Mouse (Mus musculus): ENCODE results near the gene Cyp2c29. TPM values are rescaled to one million over a fixed set of nuclear protein-coding genes. Genes with fewer than 3 reads are reported as not detected.
"Not testable (repeated sequence)": the region's sequence is repeated elsewhere in the genome, so short reads cannot be mapped to it uniquely, and the experiment has no call there.

The Cyp2c29 gene
- total RNA-seq (2017) = not detected in 2 replicates

- ATAC-seq (ENCODE audit: extremely low read depth, insufficient number of reproducible peaks, low FRiP score, poor library complexity, severe bottlenecking) = not testable (repeated sequence)
Observed at GRCm38 (mm10) chr19:39269105-39269504, at the start of gene Cyp2c29. Cyp2c29 (plus strand) TSS chr19:39269405.

GRCm38 (mm10) chr19:39267036-39267435 is 2.2 kb upstream of the Cyp2c29 start:
- not testable (repeated sequence) for ATAC-seq (ENCODE audit: extremely low read depth, insufficient number of reproducible peaks, low FRiP score, poor library complexity, severe bottlenecking)

- no peak for ATAC-seq (ENCODE audit: extremely low read depth, insufficient number of reproducible peaks, low FRiP score, poor library complexity, severe bottlenecking)
Observed at GRCm38 (mm10) chr19:39282801-39283200, 13.6 kb downstream of the Cyp2c29 start.

GRCm38 (mm10) chr19:39285637-39286036 is 16.4 kb downstream of the Cyp2c29 start:
- no peak for ATAC-seq (ENCODE audit: extremely low read depth, insufficient number of reproducible peaks, low FRiP score, poor library complexity, severe bottlenecking)

GRCm38 (mm10) chr19:39286825-39287224 is 17.6 kb downstream of the Cyp2c29 start:
- ATAC-seq (ENCODE audit: extremely low read depth, insufficient number of reproducible peaks, low FRiP score, poor library complexity, severe bottlenecking) = no peak

- no peak for ATAC-seq (ENCODE audit: extremely low read depth, insufficient number of reproducible peaks, low FRiP score, poor library complexity, severe bottlenecking)
Observed at GRCm38 (mm10) chr19:39288978-39289377, 19.8 kb downstream of the Cyp2c29 start.

Other genes starting within 250 kb of the Cyp2c29 start
- gene Cyp2c65, start 208.4 kb upstream of the Cyp2c29 start, total RNA-seq (2017) = not detected in 2 replicates
- not detected in 2 replicates for gene Cyp2c66, start 155.5 kb upstream of the Cyp2c29 start, total RNA-seq (2017)
- not detected in 2 replicates for gene Cyp2c38, start 193.7 kb downstream of the Cyp2c29 start, total RNA-seq (2017)
- not detected in 2 replicates for gene Cyp2c39, start 241.5 kb downstream of the Cyp2c29 start, total RNA-seq (2017)